Mouse (Mus musculus) myocyte (in vitro differentiated cells): Measurements from ENCODE around the gene Asb6.

ENCODE experiments used
- E2F4 ChIP-seq: IDR thresholded peaks from one replicate; pipeline ENCODE4 v1.6.1; 2011; ENCODE audit warnings: mild to moderate bottlenecking, control low read depth, moderate library complexity; ENCODE audit not compliant: insufficient read depth
- MAX ChIP-seq: IDR thresholded peaks from one replicate; pipeline ENCODE4 v1.6.1; 2011; ENCODE audit warnings: low read depth, mild to moderate bottlenecking, control low read depth
- POLR2A ChIP-seq: IDR thresholded peaks from one replicate; pipeline ENCODE4 v1.6.1; 2011; ENCODE audit warnings: low read depth, mild to moderate bottlenecking, control low read depth, moderate library complexity; ENCODE audit not compliant: insufficient read length
- POLR2AphosphoS2 ChIP-seq: IDR thresholded peaks from one replicate; pipeline ENCODE4 v1.6.1; 2011; ENCODE audit warnings: low read depth, control low read depth; ENCODE audit not compliant: insufficient read length
- TCF12 ChIP-seq: IDR thresholded peaks from one replicate; pipeline ENCODE4 v1.6.1; 2011; ENCODE audit warnings: mild to moderate bottlenecking, control low read depth; ENCODE audit not compliant: poor library complexity, insufficient read depth, severe bottlenecking
- USF1 ChIP-seq: IDR thresholded peaks from one replicate; pipeline ENCODE4 v1.6.1; 2011; ENCODE audit warnings: low read depth, mild to moderate bottlenecking, control low read depth, moderate library complexity

DNA sequence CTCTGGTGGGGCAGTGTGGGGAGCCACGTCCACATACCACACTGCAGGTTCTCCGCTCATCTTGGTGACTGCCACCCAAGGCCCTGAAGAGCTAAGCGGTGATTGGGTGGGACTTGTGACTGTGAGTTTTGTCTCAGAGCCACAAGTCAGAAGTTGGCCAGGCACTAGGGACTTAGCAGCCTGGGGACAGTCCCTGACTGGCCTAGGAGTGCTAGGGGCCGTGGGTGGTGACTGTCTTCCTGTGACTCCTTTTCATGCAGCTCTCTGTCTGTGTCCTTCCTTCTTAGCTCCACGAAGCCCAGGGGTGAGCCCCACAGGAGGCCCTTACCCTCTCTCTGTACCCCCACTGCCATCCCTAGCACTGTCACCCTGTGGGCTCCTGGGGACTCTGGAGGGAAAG is 10.3 kb downstream of the Asb6 start:
- TF ChIP-seq POLR2AphosphoS2 (no peak), E2F4 (no peak), MAX (no peak), TCF12 (no peak), POLR2A (no peak), USF1 (no peak)
